ENCODE assay signal across 10 mouse cellular contexts in the genomic region with DNA sequence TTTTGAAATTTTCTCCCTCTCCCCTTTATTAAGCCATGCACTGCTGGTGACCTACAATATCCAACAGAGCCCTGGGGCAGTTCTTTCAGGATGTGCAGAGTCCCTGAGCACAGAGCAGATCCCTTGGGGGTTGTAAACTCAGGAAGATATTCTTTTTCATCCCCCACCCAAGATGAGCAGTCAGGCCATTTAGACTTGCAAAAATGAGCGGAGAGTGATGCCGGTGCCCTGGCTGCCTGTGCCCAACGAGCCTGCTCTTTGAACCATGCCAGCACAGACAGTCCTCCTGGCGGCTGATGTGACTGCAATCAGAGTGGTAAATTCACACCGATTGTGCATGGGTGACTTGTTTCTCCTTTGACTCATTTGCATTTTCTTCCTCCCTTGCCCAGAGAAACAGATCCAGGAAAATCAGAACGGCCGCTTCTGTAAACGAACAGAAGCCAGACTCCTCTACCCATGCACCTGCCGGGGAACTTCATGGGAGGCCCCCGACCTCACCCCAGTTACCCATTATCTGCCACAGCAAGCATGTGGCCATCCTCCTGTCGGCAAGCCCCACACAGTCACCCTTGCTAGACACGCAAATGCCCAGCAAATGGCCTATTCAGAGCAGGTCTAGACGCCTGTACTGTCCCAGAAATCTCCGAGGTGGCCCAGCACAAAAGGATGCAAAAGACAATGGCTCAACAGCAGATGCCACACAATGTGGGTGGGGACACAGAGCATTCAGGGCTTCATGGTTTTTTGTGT.
DNase-seq lines count a peak whose midpoint lies in the region; ATAC-seq and TF ChIP-seq lines count a peak whose summit lies in the region.
"Had no signal": no experiment of that assay in that cellular context is flagged by ENCODE, and none has a peak within 500 bp of the region (broad histone marks: within the 10 kb centered on the region; RNA-seq: fewer than 3 reads in every experiment).

No protein-coding gene starts in this region.

- H3K4me1 ChIP-seq in embryonic facial prominence, embryonic 13.5 days = peaks cover 16% of the 10 kb centered on the region
- H3K4me1 ChIP-seq in midbrain, embryonic 15.5 days = peaks cover 25% of the 10 kb centered on the region
- no peaks in the 10 kb centered on the region for H3K4me1 ChIP-seq in intestine, embryonic 15.5 days (replicated peaks)
- no peaks in the 10 kb centered on the region for H3K4me1 ChIP-seq in liver, postnatal 0 days (ENCODE audit: insufficient read depth)
- H3K4me1 ChIP-seq: liver, embryonic 12.5 days; stomach, embryonic 15.5 days had no signal

- no peaks in the 10 kb centered on the region; the same call in 1 of the 2 replicates for H3K9me3 ChIP-seq in embryonic facial prominence, embryonic 13.5 days
- H3K9me3 ChIP-seq in midbrain, embryonic 15.5 days = no peaks in the 10 kb centered on the region
- H3K9me3 ChIP-seq in intestine, embryonic 15.5 days = no peaks in the 10 kb centered on the region
- H3K9me3 ChIP-seq in liver, postnatal 0 days (ENCODE audit: low read length) = no peaks in the 10 kb centered on the region
- H3K9me3 ChIP-seq: liver, embryonic 12.5 days; stomach, embryonic 15.5 days had no signal

- no peak for TF ChIP-seq EP300 in liver, postnatal 0 days (IDR thresholded peaks at IDR 0.05; ENCODE audit: low read depth)

- H3K4me2 ChIP-seq in embryonic facial prominence, embryonic 13.5 days = no peak overlapping the region
- peak overlapping the region; percentile 29 for H3K4me2 ChIP-seq in midbrain, embryonic 15.5 days
- H3K4me2 ChIP-seq in intestine, embryonic 15.5 days (replicated peaks) = no peak overlapping the region
- no peak overlapping the region for H3K4me2 ChIP-seq in liver, postnatal 0 days (ENCODE audit: low read depth, low read length)
- H3K4me2 ChIP-seq: liver, embryonic 12.5 days; stomach, embryonic 15.5 days had no signal

- H3K4me3 ChIP-seq in embryonic facial prominence, embryonic 13.5 days = no peak overlapping the region
- no peak overlapping the region for H3K4me3 ChIP-seq in midbrain, embryonic 15.5 days
- no peak overlapping the region for H3K4me3 ChIP-seq in intestine, embryonic 15.5 days (replicated peaks)
- H3K4me3 ChIP-seq in liver, postnatal 0 days (ENCODE audit: low read depth, low read length) = no peak overlapping the region
- H3K4me3 ChIP-seq: liver, embryonic 12.5 days; stomach, embryonic 15.5 days had no signal

- no peak overlapping the region for H3K9ac ChIP-seq in embryonic facial prominence, embryonic 13.5 days
- H3K9ac ChIP-seq in midbrain, embryonic 15.5 days = no peak overlapping the region
- no peak overlapping the region for H3K9ac ChIP-seq in intestine, embryonic 15.5 days
- H3K9ac ChIP-seq in liver, postnatal 0 days (replicated peaks) = no peak overlapping the region
- H3K9ac ChIP-seq: liver, embryonic 12.5 days; stomach, embryonic 15.5 days had no signal

- 57% methylated on average over 14 of the region's 14 CpGs for WGBS in embryonic facial prominence, embryonic 13.5 days
- 12% methylated on average over 14 of the region's 14 CpGs for WGBS in midbrain, embryonic 15.5 days
- WGBS in intestine, embryonic 15.5 days = 61% methylated on average over 14 of the region's 14 CpGs
- WGBS in liver, postnatal 0 days (ENCODE audit: insufficient replicate concordance) = 74% methylated on average over 14 of the region's 14 CpGs

- 0 out of 2 replicates have a peak, but pooled peaks have one; percentile 52 for ATAC-seq in embryonic facial prominence, embryonic 13.5 days (ENCODE audit: insufficient number of reproducible peaks, insufficient read depth, low FRiP score, low TSS enrichment, low read depth)
- peak; percentile 72 for ATAC-seq in midbrain, embryonic 15.5 days (replicated peaks)
- ATAC-seq in intestine, embryonic 15.5 days = no peak
- ATAC-seq in liver, postnatal 0 days = no peak
- ATAC-seq: liver, embryonic 12.5 days had no signal

- H3K27ac ChIP-seq in embryonic facial prominence, embryonic 13.5 days = no peak overlapping the region
- peak overlapping the region; percentile 72 for H3K27ac ChIP-seq in midbrain, embryonic 15.5 days
- H3K27ac ChIP-seq in intestine, embryonic 15.5 days = no peak overlapping the region
- H3K27ac ChIP-seq in liver, postnatal 0 days (ENCODE audit: low read depth) = no peak overlapping the region
- H3K27ac ChIP-seq: liver, embryonic 12.5 days; stomach, embryonic 15.5 days had no signal

- intact Hi-C loops in heart, postnatal 25 days (cut with DNase I) = no loop called here

- H3K27me3 ChIP-seq in embryonic facial prominence, embryonic 13.5 days = no peaks in the 10 kb centered on the region; the same call in 1 of the 2 replicates
- no peaks in the 10 kb centered on the region for H3K27me3 ChIP-seq in midbrain, embryonic 15.5 days (replicated peaks)
- H3K27me3 ChIP-seq in intestine, embryonic 15.5 days (replicated peaks) = no peaks in the 10 kb centered on the region
- no peaks in the 10 kb centered on the region for H3K27me3 ChIP-seq in liver, postnatal 0 days (ENCODE audit: insufficient read depth, low read length)
- H3K27me3 ChIP-seq: liver, embryonic 12.5 days; stomach, embryonic 15.5 days had no signal

- peak; percentile 19 for DNase-seq in cerebellum, adult 8-10 months
- DNase-seq in kidney, adult 18-20 months = peak; percentile 13
- DNase-seq in liver, postnatal 0 days = no peak
- DNase-seq in ovary, postnatal 14 days (ENCODE audit: low spot score) = no peak
- DNase-seq in heart, postnatal 25 days (ENCODE audit: low spot score) = no peak

- no peaks in the 10 kb centered on the region for H3K36me3 ChIP-seq in embryonic facial prominence, embryonic 13.5 days
- no peaks in the 10 kb centered on the region for H3K36me3 ChIP-seq in midbrain, embryonic 15.5 days (replicated peaks)
- no peaks in the 10 kb centered on the region for H3K36me3 ChIP-seq in intestine, embryonic 15.5 days
- no peaks in the 10 kb centered on the region for H3K36me3 ChIP-seq in liver, postnatal 0 days (replicated peaks; ENCODE audit: insufficient read depth, low read length)
- H3K36me3 ChIP-seq: liver, embryonic 12.5 days; stomach, embryonic 15.5 days had no signal

- TF ChIP-seq CTCF in liver, postnatal 0 days (IDR thresholded peaks at IDR 0.05; ENCODE audit: low read depth) = no peak

Comparison
In these comparisons a context has a peak if more than half of its experiments do, and no peak if none do; other contexts are left out.
1. DNase-seq: peak in cerebellum, adult 8-10 months (single experiment) and kidney, adult 18-20 months (single experiment); none in liver, postnatal 0 days (single experiment), ovary, postnatal 14 days (single experiment) and heart, postnatal 25 days (single experiment).
2. ATAC-seq: peak in embryonic facial prominence, embryonic 13.5 days (single experiment) and midbrain, embryonic 15.5 days (single experiment); none in intestine, embryonic 15.5 days (single experiment) and liver, postnatal 0 days (single experiment).